Mouse (Mus musculus) brown adipose tissue, adult 24 weeks (tissue): ENCODE measurements around the gene Ano1. TPM values are rescaled to one million over a fixed set of nuclear protein-coding genes. Genes with fewer than 3 reads are reported as not detected.

Experiments used
- H3K27ac ChIP-seq: fragments of 200-500 bp; replicated peaks from 2 replicates; pipeline ENCODE4 v1.5.1; 2012; ENCODE audit warnings: low read depth, mild to moderate bottlenecking, low read length
- H3K4me1 ChIP-seq: fragments of 200-500 bp; 2 replicates; pipeline ENCODE4 v1.6.1; 2012; ENCODE audit warnings: low read length, mixed read lengths; ENCODE audit not compliant: control insufficient read depth, insufficient read depth, insufficient read length
- H3K4me3 ChIP-seq: fragments of 200-500 bp; 2 replicates; pipeline ENCODE4 v1.5.1; 2012; ENCODE audit warnings: low read depth, mild to moderate bottlenecking, low read length, moderate library complexity; ENCODE audit not compliant: insufficient read depth
- polyA plus RNA-seq: library from polyadenylated mRNA; stranded (reverse); fragments of >200 nt; gene quantifications from 2 replicates; pipeline ENCODE4 v1.2.4, GENCODE M21; 2012; ENCODE audit not compliant: missing spikeins, insufficient read depth, insufficient read length

Ano1 gene
- polyA plus RNA-seq, 1 experiment = 18.2 TPM

GRCm38 (mm10) chr7:144689855-144690254, 61.9 kb downstream of the Ano1 start:
- H3K27ac ChIP-seq = no peak overlapping the region
- no peak overlapping the region for H3K4me3 ChIP-seq
- H3K4me1 ChIP-seq = 0 out of 2 replicates have a peak, but pooled peaks cover 2% of the 10 kb centered on the region

GRCm38 (mm10) chr7:144689136-144689535, 62.6 kb downstream of the Ano1 start:
- peaks cover 2% of the 10 kb centered on the region; the same call in 1 of the 2 replicates for H3K4me1 ChIP-seq
- H3K27ac ChIP-seq = no peak overlapping the region
- no peak overlapping the region for H3K4me3 ChIP-seq

GRCm38 (mm10) chr7:144687663-144688381, 64.0 kb downstream of the Ano1 start:
- Histone ChIP-seq H3K4me1 (peaks cover 2% of the 10 kb centered on the region; the same call in 1 of the 2 replicates), H3K27ac (no peak overlapping the region), H3K4me3 (no peak overlapping the region)

GRCm38 (mm10) chr7:144684947-144685346, 66.8 kb downstream of the Ano1 start:
- Histone ChIP-seq H3K4me1 (peaks cover 2% of the 10 kb centered on the region; the same call in 1 of the 2 replicates), H3K4me3 (no peak overlapping the region), H3K27ac (no peak overlapping the region)

GRCm38 (mm10) chr7:144684467-144684866, 67.3 kb downstream of the Ano1 start:
- no peak overlapping the region for H3K27ac ChIP-seq
- H3K4me3 ChIP-seq = no peak overlapping the region

GRCm38 (mm10) chr7:144680096-144680495, 71.7 kb downstream of the Ano1 start:
- Histone ChIP-seq H3K4me3 (no peak overlapping the region), H3K4me1 (peaks cover under 1% of the 10 kb centered on the region; the same call in 1 of the 2 replicates), H3K27ac (no peak overlapping the region)

More at GRCm38 (mm10) chr7:144684467-144684866, 67.3 kb downstream of the Ano1 start:
- H3K4me1 ChIP-seq = peaks cover 2% of the 10 kb centered on the region; the same call in 1 of the 2 replicates

GRCm38 (mm10) chr7:144678241-144679030, 73.3 kb downstream of the Ano1 start:
- Histone ChIP-seq H3K4me1 (no peaks in the 10 kb centered on the region), H3K27ac (peak overlapping the region; percentile 55), H3K4me3 (peak overlapping the region; percentile 82)

- peak overlapping the region; percentile 82 for H3K4me3 ChIP-seq
These were observed 74.3 kb downstream of the Ano1 start for GRCm38 (mm10) chr7:144677341-144678086.

GRCm38 (mm10) chr7:144675632-144676031, 76.1 kb downstream of the Ano1 start:
- no peak overlapping the region for H3K4me3 ChIP-seq
- H3K4me1 ChIP-seq = no peaks in the 10 kb centered on the region
- H3K27ac ChIP-seq = no peak overlapping the region

More at GRCm38 (mm10) chr7:144677341-144678086, 74.3 kb downstream of the Ano1 start:
- Histone ChIP-seq H3K4me1 (no peaks in the 10 kb centered on the region), H3K27ac (0 out of 2 replicates have a peak overlapping the region, but pooled peaks have one; percentile 55)

- H3K4me1 ChIP-seq = no peaks in the 10 kb centered on the region
- H3K27ac ChIP-seq = no peak overlapping the region
- H3K4me3 ChIP-seq = no peak overlapping the region
These were observed 81.9 kb downstream of the Ano1 start for GRCm38 (mm10) chr7:144669895-144670294.

- Histone ChIP-seq H3K27ac (no peak overlapping the region), H3K4me1 (no peaks in the 10 kb centered on the region), H3K4me3 (no peak overlapping the region)
These were observed 83.0 kb downstream of the Ano1 start for GRCm38 (mm10) chr7:144668603-144669278.

- Histone ChIP-seq H3K27ac (no peak overlapping the region), H3K4me1 (0 out of 2 replicates have a peak, but pooled peaks cover under 1% of the 10 kb centered on the region), H3K4me3 (no peak overlapping the region)
These were observed 84.7 kb downstream of the Ano1 start for GRCm38 (mm10) chr7:144667091-144667490.

- H3K4me3 ChIP-seq = no peak overlapping the region
- no peak overlapping the region for H3K27ac ChIP-seq
- 0 out of 2 replicates have a peak, but pooled peaks cover 2% of the 10 kb centered on the region for H3K4me1 ChIP-seq
These were observed 86.2 kb downstream of the Ano1 start for GRCm38 (mm10) chr7:144665585-144665984.

GRCm38 (mm10) chr7:144663566-144663965, 88.2 kb downstream of the Ano1 start:
- Histone ChIP-seq H3K27ac (no peak overlapping the region), H3K4me3 (no peak overlapping the region), H3K4me1 (0 out of 2 replicates have a peak, but pooled peaks cover 2% of the 10 kb centered on the region)
